ENCODE assay signal across 18 mouse cellular contexts in the genomic region with DNA sequence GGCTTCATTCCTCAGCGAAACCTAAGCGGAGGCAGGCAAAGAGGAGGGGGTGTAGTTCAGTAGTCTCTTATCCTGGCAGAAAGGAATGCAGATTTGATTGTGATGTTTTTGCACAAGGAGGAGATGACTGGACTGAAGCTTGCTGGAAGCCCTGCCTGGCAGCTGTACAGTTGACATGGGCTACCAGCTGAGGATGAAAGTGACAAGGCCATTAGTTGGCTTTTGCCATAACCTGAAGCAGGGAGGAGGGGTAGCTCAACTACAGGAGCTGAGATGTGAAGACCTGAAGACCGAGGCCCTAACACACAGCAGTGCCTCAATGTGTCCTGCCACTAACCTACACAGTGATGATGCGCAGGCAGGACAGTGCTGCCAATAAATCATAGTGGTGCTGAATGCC.
"Had no signal": no experiment of that assay in that cellular context is flagged by ENCODE, and none has a peak within 500 bp of the region (broad histone marks: within the 10 kb centered on the region; RNA-seq: fewer than 3 reads in every experiment).

No protein-coding gene starts in this region.

- H3K4me2 ChIP-seq: lung, embryonic 14.5 days; midbrain, embryonic 12.5 days; neural tube, embryonic 13.5 days; neural tube, embryonic 15.5 days had no signal

- H3K4me1 ChIP-seq: midbrain, embryonic 10.5 days; midbrain, embryonic 12.5 days; neural tube, embryonic 13.5 days; neural tube, embryonic 15.5 days had no signal

- H3K9ac ChIP-seq: lung, embryonic 14.5 days; midbrain, embryonic 12.5 days; neural tube, embryonic 13.5 days; neural tube, embryonic 15.5 days had no signal

- H3K4me3 ChIP-seq: midbrain, embryonic 10.5 days; midbrain, embryonic 12.5 days; myocyte; neural tube, embryonic 13.5 days; neural tube, embryonic 15.5 days had no signal

- H3K27me3 ChIP-seq: midbrain, embryonic 12.5 days; neural tube, embryonic 13.5 days; neural tube, embryonic 15.5 days had no signal

- H3K9me3 ChIP-seq: midbrain, embryonic 10.5 days; midbrain, embryonic 12.5 days; neural tube, embryonic 13.5 days; neural tube, embryonic 15.5 days had no signal

- H3K36me3 ChIP-seq: midbrain, embryonic 10.5 days; midbrain, embryonic 12.5 days; neural tube, embryonic 13.5 days; neural tube, embryonic 15.5 days had no signal

- ATAC-seq: midbrain, embryonic 16.5 days had no signal

- H3K27ac ChIP-seq: midbrain, embryonic 10.5 days; midbrain, embryonic 12.5 days; neural tube, embryonic 13.5 days; neural tube, embryonic 15.5 days had no signal

- DNase-seq: lung, adult 18-20 months; lung, embryonic 14.5 days; lung, postnatal 10 days; lung, postnatal 4 days; midbrain, embryonic 14.5 days; retina, postnatal 1 day; right cerebral cortex, adult 18-20 months; right cerebral cortex, postnatal 25 days; right cerebral cortex, postnatal 4 days; spleen, adult 18-20 months; thymus, adult 18-20 months; thymus, postnatal 36 days had no signal
